Mouse (Mus musculus): ENCODE data around the gene Plxna3. TPM values are rescaled to one million over a fixed set of nuclear protein-coding genes. Genes with fewer than 3 reads are reported as not detected.

Plxna3 gene
- polyA plus RNA-seq (2011; ENCODE audit: insufficient read length, low read depth, missing spikeins): 39.7 and 53.1 TPM in 2 replicates

DNA sequence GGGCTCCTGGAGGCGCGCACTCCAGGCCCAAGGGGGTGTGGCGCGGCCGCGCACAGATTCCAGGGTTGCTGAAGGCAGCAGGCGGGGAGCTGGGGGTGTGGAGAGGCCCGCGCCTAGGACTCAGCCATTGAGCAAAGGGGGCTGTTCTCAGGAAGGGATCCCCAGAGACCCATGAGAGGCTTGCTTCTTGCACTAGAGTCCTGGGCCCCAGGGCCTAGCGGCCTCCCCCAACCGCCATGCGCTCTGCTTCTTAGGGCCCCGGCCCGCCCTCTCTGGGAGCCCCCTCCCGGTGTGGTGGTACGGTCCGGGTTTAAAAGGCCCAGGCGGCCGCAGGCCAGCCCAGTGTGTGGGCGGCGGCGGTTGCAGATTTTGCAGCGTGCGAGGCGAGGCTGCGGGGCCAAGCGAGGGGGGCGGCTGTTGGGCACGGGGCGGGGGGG, at the start of gene Plxna3:
TSS of gene Plxna3 (plus strand) at position 342 of the 437 bp plus-strand sequence.
- H3K4me3 ChIP-seq (ENCODE audit: insufficient read depth, low read length): peak within 1 kb of the TSS; percentile 56
- TF ChIP-seq CTCF (IDR thresholded peaks at IDR 0.05; ENCODE audit: borderline replicate concordance, insufficient read depth, low read length) (no peak), POLR2A (IDR thresholded peaks at IDR 0.05; ENCODE audit: low read depth, low read length) (peak; percentile 52)
- H3K4me1 ChIP-seq (ENCODE audit: control insufficient read depth, insufficient read depth, low read length): no peaks in the 10 kb centered on the region; the same call in 1 of the 2 replicates
- peak within 1 kb of the TSS; percentile 63; the same call in 1 of the 2 replicates for H3K27ac ChIP-seq (ENCODE audit: insufficient read depth, low read length)

DNA sequence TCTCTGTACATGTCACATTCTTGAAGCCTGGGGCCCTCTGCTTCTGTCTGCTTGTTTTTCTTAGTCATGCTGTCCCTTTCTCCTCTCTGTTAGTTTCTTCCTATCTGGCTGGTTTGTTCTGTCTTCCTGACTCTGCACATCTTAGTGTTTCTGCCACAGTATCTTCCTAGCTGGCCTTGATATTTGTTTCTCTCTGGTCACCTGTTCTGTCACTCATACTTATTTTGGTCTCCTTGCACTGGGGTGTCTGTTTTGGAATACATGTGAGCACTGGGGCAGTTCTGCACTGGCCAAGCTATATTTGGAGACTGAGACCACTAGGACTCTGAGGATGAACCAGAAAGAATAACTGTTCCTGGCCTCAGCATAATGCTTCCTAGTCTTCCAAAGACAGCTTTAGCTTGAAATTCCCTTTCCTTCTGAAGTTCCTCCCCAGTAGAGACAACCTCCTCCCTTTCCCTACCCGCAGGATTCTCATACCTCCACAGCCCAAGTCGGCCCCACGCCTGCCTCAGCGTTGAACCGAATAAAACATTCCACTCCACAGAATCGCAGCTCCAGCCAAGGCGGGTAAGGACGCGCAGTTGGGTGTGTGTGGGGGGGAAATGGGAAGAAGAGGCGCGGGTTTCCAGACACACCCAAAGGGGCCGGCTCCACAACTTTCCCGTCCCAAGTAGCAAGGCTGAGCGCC, 47.7 kb upstream of the Plxna3 start:
- Histone ChIP-seq H3K27ac (ENCODE audit: insufficient read depth, low read length) (peak overlapping the region; percentile 35), H3K4me1 (ENCODE audit: control insufficient read depth, insufficient read depth, low read length) (no peaks in the 10 kb centered on the region), H3K4me3 (ENCODE audit: insufficient read depth, low read length) (peak overlapping the region; percentile 44)
- TF ChIP-seq POLR2A (IDR thresholded peaks at IDR 0.05; ENCODE audit: low read depth, low read length): peak; percentile 48
- TF ChIP-seq CTCF (IDR thresholded peaks at IDR 0.05; ENCODE audit: borderline replicate concordance, insufficient read depth, low read length): no peak

DNA sequence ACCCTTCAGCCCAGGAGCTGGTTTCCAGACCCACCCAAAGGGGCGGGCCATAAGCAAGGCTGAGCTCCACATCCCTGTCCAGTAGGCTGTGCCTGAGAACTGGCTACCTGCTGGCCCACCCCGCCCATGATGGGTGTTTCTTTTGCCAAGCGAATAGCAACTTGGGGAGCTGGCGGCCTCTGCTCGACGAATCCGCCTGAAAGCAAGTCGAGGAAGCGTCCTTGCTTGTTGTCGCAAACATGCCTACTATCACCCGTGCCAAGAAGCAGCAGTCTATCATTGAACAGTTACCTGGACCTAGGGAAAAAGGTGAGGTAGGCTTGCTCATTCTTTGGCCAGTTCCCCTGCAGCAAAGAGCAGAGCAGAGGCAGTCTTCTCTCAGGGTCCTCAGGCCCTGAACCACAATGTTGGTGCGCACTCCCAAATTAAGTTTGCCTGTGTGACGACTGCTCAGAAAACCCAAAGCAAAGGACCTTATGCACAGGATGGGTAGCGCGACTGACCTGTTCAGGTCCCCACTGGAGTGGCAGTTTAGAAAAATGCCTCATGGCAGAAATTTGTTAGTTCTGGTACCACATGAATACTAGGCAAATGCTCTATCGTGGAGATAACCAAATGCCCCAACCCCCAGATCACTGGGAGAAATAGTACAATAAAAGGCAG, 47.0 kb upstream of the Plxna3 start, which contains the start of the genes Taz and Dnase1l1:
TSS of gene Taz (plus strand) at position 181 of the 663 bp plus-strand sequence.
TSS of gene Dnase1l1 (minus strand) at position 606 of the 663 bp plus-strand sequence.
- Histone ChIP-seq H3K4me3 (ENCODE audit: insufficient read depth, low read length) (peak within 1 kb of the TSS; percentile 87), H3K27ac (ENCODE audit: insufficient read depth, low read length) (peak within 1 kb of the TSS; percentile 86), H3K4me1 (ENCODE audit: control insufficient read depth, insufficient read depth, low read length) (no peaks in the 10 kb centered on the region)
- no peak for TF ChIP-seq CTCF (IDR thresholded peaks at IDR 0.05; ENCODE audit: borderline replicate concordance, insufficient read depth, low read length)
- TF ChIP-seq POLR2A (IDR thresholded peaks at IDR 0.05; ENCODE audit: low read depth, low read length): peak; percentile 65

DNA sequence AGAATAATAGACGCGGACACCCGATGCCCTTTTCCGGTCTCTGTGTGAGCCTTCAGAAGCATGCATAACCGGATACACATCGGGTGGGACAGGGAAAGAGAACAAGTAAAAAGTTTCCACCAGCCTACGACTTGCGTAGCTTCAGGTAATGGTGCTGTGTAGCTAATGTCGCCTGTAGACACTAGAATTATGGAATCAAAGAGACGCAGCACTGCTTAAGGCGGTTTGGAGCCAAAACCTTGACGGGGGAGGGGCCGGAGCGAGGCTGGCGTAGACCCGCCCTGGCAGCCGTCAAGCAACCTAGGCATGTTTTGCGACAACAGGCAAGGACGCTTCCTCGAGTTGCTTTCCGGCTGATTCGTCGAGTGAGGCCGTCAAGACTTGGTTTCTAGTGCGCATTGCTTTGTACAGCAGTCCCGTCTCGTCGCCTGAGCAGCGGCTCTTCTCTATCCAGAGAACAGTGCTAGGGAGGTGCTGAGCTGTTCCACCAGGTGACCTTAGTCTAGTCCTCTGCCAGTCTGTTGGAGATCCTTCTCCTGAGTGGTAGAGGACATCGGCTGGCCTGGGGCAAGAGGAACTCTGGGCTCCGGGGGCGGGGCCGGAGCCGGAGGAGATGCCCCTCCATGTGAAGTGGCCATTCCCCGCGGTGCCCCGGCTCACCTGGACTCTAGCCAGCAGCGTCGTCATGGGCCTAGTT, 46.3 kb upstream of the Plxna3 start:
- Histone ChIP-seq H3K4me3 (ENCODE audit: insufficient read depth, low read length) (peak overlapping the region; percentile 87), H3K27ac (ENCODE audit: insufficient read depth, low read length) (peak overlapping the region; percentile 86), H3K4me1 (ENCODE audit: control insufficient read depth, insufficient read depth, low read length) (no peaks in the 10 kb centered on the region)
- no peak for TF ChIP-seq CTCF (IDR thresholded peaks at IDR 0.05; ENCODE audit: borderline replicate concordance, insufficient read depth, low read length)
- TF ChIP-seq POLR2A (IDR thresholded peaks at IDR 0.05; ENCODE audit: low read depth, low read length): peak; percentile 83

GRCm38 (mm10) chrX:74283092-74283437, 45.8 kb upstream of the Plxna3 start:
- TF ChIP-seq POLR2A (IDR thresholded peaks at IDR 0.05; ENCODE audit: low read depth, low read length) (no peak), CTCF (IDR thresholded peaks at IDR 0.05; ENCODE audit: borderline replicate concordance, insufficient read depth, low read length) (no peak)
- Histone ChIP-seq H3K4me1 (ENCODE audit: control insufficient read depth, insufficient read depth, low read length) (no peaks in the 10 kb centered on the region), H3K27ac (ENCODE audit: insufficient read depth, low read length) (peak overlapping the region; percentile 47; the same call in 1 of the 2 replicates), H3K4me3 (ENCODE audit: insufficient read depth, low read length) (peak overlapping the region; percentile 87)

- Histone ChIP-seq H3K27ac (ENCODE audit: insufficient read depth, low read length) (no peak overlapping the region), H3K4me3 (ENCODE audit: insufficient read depth, low read length) (no peak overlapping the region), H3K4me1 (ENCODE audit: control insufficient read depth, insufficient read depth, low read length) (no peaks in the 10 kb centered on the region; the same call in 1 of the 2 replicates)
- TF ChIP-seq POLR2A (IDR thresholded peaks at IDR 0.05; ENCODE audit: low read depth, low read length): no peak
- TF ChIP-seq CTCF (IDR thresholded peaks at IDR 0.05; ENCODE audit: borderline replicate concordance, insufficient read depth, low read length): no peak
Measured at GRCm38 (mm10) chrX:74293431-74293830, 35.4 kb upstream of the Plxna3 start.

- Histone ChIP-seq H3K27ac (ENCODE audit: insufficient read depth, low read length) (peak within 1 kb of the TSS; percentile 41), H3K4me1 (ENCODE audit: control insufficient read depth, insufficient read depth, low read length) (no peaks in the 10 kb centered on the region; the same call in 1 of the 2 replicates)
- TF ChIP-seq CTCF (IDR thresholded peaks at IDR 0.05; ENCODE audit: borderline replicate concordance, insufficient read depth, low read length) (no peak), POLR2A (IDR thresholded peaks at IDR 0.05; ENCODE audit: low read depth, low read length) (peak; percentile 93)
Measured at GRCm38 (mm10) chrX:74296538-74297448, 32.1 kb upstream of the Plxna3 start, which contains the start of gene Atp6ap1. Atp6ap1 (plus strand) TSS chrX:74297097.

GRCm38 (mm10) chrX:74298348-74298747, 30.5 kb upstream of the Plxna3 start:
- Histone ChIP-seq H3K27ac (ENCODE audit: insufficient read depth, low read length) (no peak overlapping the region), H3K4me3 (ENCODE audit: insufficient read depth, low read length) (no peak overlapping the region)
- TF ChIP-seq CTCF (IDR thresholded peaks at IDR 0.05; ENCODE audit: borderline replicate concordance, insufficient read depth, low read length) (no peak), POLR2A (IDR thresholded peaks at IDR 0.05; ENCODE audit: low read depth, low read length) (no peak)

More at GRCm38 (mm10) chrX:74296538-74297448, 32.1 kb upstream of the Plxna3 start, which contains the start of gene Atp6ap1:
- H3K4me3 ChIP-seq (ENCODE audit: insufficient read depth, low read length): peak within 1 kb of the TSS; percentile 73

More at GRCm38 (mm10) chrX:74298348-74298747, 30.5 kb upstream of the Plxna3 start:
- no peaks in the 10 kb centered on the region; the same call in 1 of the 2 replicates for H3K4me1 ChIP-seq (ENCODE audit: control insufficient read depth, insufficient read depth, low read length)

Measured in embryonic fibroblast, embryonic 13.5 days (primary cell).